Mouse (Mus musculus): ENCODE results near the gene 1700037H04Rik. TPM values are rescaled to one million over a fixed set of nuclear protein-coding genes. Genes with fewer than 3 reads are reported as not detected.

The 1700037H04Rik gene
- polyA plus RNA-seq, 1 experiment from 2014 or later = 138 TPM

DNA sequence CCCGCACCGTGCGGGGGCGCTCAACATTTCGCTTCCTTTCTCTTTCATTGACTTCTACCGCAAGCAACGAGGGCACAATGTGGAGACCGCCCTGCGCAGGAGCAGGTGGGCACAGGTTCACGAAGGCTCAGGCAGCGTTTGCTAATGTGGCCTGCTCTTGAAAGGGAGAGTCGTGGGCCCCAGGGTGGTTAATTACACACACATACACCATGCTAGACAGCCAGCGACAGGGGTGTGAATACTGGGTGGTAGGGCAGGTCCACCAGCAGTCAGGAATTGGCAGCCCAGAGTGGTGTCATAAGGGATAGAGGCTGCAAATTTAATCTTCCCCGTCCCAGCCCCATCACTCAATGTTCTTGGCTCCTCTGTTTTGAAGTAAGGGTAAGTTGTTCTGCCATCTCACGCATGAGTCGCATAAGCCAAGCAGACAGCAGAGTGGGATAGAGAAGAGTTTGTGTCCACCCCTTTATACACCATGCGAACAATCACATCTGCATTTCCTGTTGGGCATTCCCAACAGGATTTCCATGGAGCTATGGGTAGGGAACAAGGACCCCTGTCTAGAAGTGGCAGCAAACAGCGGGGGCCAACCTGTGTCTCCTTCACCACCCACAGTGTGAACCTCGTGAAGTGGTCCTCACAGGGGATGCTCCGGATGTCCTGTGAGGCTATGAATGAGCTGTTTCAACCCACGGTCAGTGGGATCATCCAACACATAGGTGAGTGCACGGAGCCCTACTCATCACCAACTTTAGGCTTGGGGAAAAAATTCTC lies 16.7 kb downstream of the 1700037H04Rik start:
- Histone ChIP-seq H3K27ac (ENCODE audit: low read length) (no peak overlapping the region), H3K36me3 (ENCODE audit: control insufficient read depth, insufficient read depth, low read length) (peaks cover 17% of the 10 kb centered on the region; the same call in 1 of the 2 replicates), H3K9ac (ENCODE audit: low read depth, low read length) (peak overlapping the region; percentile 21; the same call in 1 of the 2 replicates), H3K27me3 (replicated peaks; ENCODE audit: control insufficient read depth, insufficient read depth, low read length) (no peaks in the 10 kb centered on the region), H3K4me1 (ENCODE audit: control insufficient read depth, insufficient read depth, low read length) (peaks cover 16% of the 10 kb centered on the region), H3K4me3 (ENCODE audit: low read length) (0 out of 2 replicates have a peak overlapping the region, but pooled peaks have one; percentile 6), H3K4me2 (ENCODE audit: low read depth, low read length) (peak overlapping the region; percentile 37), H3K9me3 (ENCODE audit: control insufficient read depth, low read length) (no peaks in the 10 kb centered on the region)
- 67% methylated on average over 22 of the region's 22 CpGs for WGBS
- ATAC-seq = peak; percentile 6; the same call in 1 of the 2 replicates

DNA sequence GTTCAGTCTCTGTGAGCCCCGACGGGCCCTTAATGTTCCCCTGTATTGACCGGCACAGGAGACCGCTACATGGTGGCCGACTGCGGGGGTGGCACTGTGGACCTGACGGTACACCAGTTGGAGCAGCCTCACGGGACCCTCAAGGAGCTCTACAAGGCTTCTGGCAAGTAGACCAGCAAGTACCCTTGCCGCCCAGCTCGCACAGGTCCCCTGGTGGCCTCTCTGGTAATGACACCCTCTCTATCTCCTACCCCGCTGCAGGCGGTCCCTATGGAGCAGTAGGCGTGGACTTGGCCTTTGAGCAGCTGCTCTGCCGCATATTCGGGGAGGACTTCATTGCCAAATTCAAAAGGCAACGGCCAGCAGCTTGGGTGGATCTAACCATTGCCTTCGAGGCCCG lies 17.3 kb downstream of the 1700037H04Rik start:
- ATAC-seq = peak; percentile 72
- Histone ChIP-seq H3K36me3 (ENCODE audit: control insufficient read depth, insufficient read depth, low read length) (peaks cover 17% of the 10 kb centered on the region; the same call in 1 of the 2 replicates), H3K9me3 (ENCODE audit: control insufficient read depth, low read length) (no peaks in the 10 kb centered on the region), H3K27ac (ENCODE audit: low read length) (no peak overlapping the region), H3K27me3 (replicated peaks; ENCODE audit: control insufficient read depth, insufficient read depth, low read length) (no peaks in the 10 kb centered on the region), H3K9ac (ENCODE audit: low read depth, low read length) (peak overlapping the region; percentile 21; the same call in 1 of the 2 replicates), H3K4me3 (ENCODE audit: low read length) (0 out of 2 replicates have a peak overlapping the region, but pooled peaks have one; percentile 6), H3K4me1 (ENCODE audit: control insufficient read depth, insufficient read depth, low read length) (peaks cover 16% of the 10 kb centered on the region), H3K4me2 (ENCODE audit: low read depth, low read length) (peak overlapping the region; percentile 37)
- 31% methylated on average over 18 of the region's 18 CpGs for WGBS

DNA sequence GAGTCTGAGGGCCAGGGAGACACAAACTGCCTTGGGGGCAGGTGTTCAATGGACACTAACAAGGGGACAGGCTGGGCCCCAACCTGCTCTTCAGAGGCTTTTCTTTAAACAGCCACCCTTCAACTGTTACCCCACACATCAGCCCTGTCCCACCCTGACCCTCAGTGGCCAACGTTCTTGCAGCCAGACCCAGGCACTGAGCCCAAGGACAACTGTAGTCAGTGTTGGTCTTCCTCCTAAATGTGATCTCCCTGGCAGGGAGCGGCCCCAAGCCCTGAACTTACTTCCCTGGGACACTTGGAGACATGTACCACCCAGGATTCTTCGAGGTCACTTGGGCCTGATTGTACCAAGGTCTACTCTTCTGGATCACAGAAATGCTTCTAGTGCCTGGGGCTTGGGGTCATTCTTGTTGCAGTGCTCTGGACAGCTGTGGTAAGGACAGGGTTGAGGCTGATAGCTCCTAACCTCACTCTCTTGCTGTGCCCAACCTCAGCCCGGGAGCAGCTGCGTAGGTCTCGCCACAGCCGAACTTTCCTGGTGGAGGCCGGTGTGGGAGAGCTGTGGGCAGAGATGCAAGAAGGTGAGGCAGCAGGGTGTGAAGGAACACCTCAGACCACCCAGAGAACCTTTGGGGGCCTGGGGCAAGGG lies 18.4 kb downstream of the 1700037H04Rik start:
- Histone ChIP-seq H3K4me2 (ENCODE audit: low read depth, low read length) (no peak overlapping the region), H3K4me1 (ENCODE audit: control insufficient read depth, insufficient read depth, low read length) (peaks cover 16% of the 10 kb centered on the region), H3K9me3 (ENCODE audit: control insufficient read depth, low read length) (no peaks in the 10 kb centered on the region), H3K27me3 (replicated peaks; ENCODE audit: control insufficient read depth, insufficient read depth, low read length) (no peaks in the 10 kb centered on the region), H3K4me3 (ENCODE audit: low read length) (no peak overlapping the region), H3K36me3 (ENCODE audit: control insufficient read depth, insufficient read depth, low read length) (peaks cover 17% of the 10 kb centered on the region; the same call in 1 of the 2 replicates), H3K9ac (ENCODE audit: low read depth, low read length) (no peak overlapping the region), H3K27ac (ENCODE audit: low read length) (no peak overlapping the region)
- WGBS = 92% methylated on average over 8 of the region's 8 CpGs
- no peak for ATAC-seq

GRCm38 (mm10) chr2:131140533-131140905 lies 19.4 kb downstream of the 1700037H04Rik start:
- 0 out of 2 replicates have a peak overlapping the region, but pooled peaks have one; percentile 23 for H3K27ac ChIP-seq (ENCODE audit: low read length)
- H3K27me3 ChIP-seq (replicated peaks; ENCODE audit: control insufficient read depth, insufficient read depth, low read length) = no peaks in the 10 kb centered on the region
- H3K4me2 ChIP-seq (ENCODE audit: low read depth, low read length) = no peak overlapping the region
- no peak overlapping the region for H3K4me3 ChIP-seq (ENCODE audit: low read length)
- H3K4me1 ChIP-seq (ENCODE audit: control insufficient read depth, insufficient read depth, low read length) = peaks cover 16% of the 10 kb centered on the region
- peaks cover 14% of the 10 kb centered on the region; the same call in 1 of the 2 replicates for H3K36me3 ChIP-seq (ENCODE audit: control insufficient read depth, insufficient read depth, low read length)
- no peak for ATAC-seq
- 73% methylated on average over 5 of the region's 5 CpGs for WGBS
- no peak overlapping the region for H3K9ac ChIP-seq (ENCODE audit: low read depth, low read length)
- H3K9me3 ChIP-seq (ENCODE audit: control insufficient read depth, low read length) = no peaks in the 10 kb centered on the region

GRCm38 (mm10) chr2:131139886-131140532 lies 19.9 kb downstream of the 1700037H04Rik start:
- 26% methylated on average over 5 of the region's 5 CpGs for WGBS
- Histone ChIP-seq H3K27ac (ENCODE audit: low read length) (peak overlapping the region; percentile 52), H3K4me3 (ENCODE audit: low read length) (no peak overlapping the region), H3K4me2 (ENCODE audit: low read depth, low read length) (no peak overlapping the region), H3K9ac (ENCODE audit: low read depth, low read length) (0 out of 2 replicates have a peak overlapping the region, but pooled peaks have one; percentile 5), H3K27me3 (replicated peaks; ENCODE audit: control insufficient read depth, insufficient read depth, low read length) (no peaks in the 10 kb centered on the region), H3K9me3 (ENCODE audit: control insufficient read depth, low read length) (no peaks in the 10 kb centered on the region), H3K4me1 (ENCODE audit: control insufficient read depth, insufficient read depth, low read length) (peaks cover 16% of the 10 kb centered on the region), H3K36me3 (ENCODE audit: control insufficient read depth, insufficient read depth, low read length) (peaks cover 12% of the 10 kb centered on the region; the same call in 1 of the 2 replicates)
- peak; percentile 41 for ATAC-seq

- no peaks in the 10 kb centered on the region for H3K9me3 ChIP-seq (ENCODE audit: control insufficient read depth, low read length)
- H3K4me3 ChIP-seq (ENCODE audit: low read length) = no peak overlapping the region
- 92% methylated on average over 5 of the region's 5 CpGs for WGBS
- no peaks in the 10 kb centered on the region for H3K27me3 ChIP-seq (replicated peaks; ENCODE audit: control insufficient read depth, insufficient read depth, low read length)
- H3K9ac ChIP-seq (ENCODE audit: low read depth, low read length) = no peak overlapping the region
- H3K27ac ChIP-seq (ENCODE audit: low read length) = no peak overlapping the region
- no peak for ATAC-seq
- H3K36me3 ChIP-seq (ENCODE audit: control insufficient read depth, insufficient read depth, low read length) = 0 out of 2 replicates have a peak, but pooled peaks cover 6% of the 10 kb centered on the region
- H3K4me1 ChIP-seq (ENCODE audit: control insufficient read depth, insufficient read depth, low read length) = peaks cover 16% of the 10 kb centered on the region
- H3K4me2 ChIP-seq (ENCODE audit: low read depth, low read length) = no peak overlapping the region
Measured at GRCm38 (mm10) chr2:131139287-131139686, 20.6 kb downstream of the 1700037H04Rik start.

DNA sequence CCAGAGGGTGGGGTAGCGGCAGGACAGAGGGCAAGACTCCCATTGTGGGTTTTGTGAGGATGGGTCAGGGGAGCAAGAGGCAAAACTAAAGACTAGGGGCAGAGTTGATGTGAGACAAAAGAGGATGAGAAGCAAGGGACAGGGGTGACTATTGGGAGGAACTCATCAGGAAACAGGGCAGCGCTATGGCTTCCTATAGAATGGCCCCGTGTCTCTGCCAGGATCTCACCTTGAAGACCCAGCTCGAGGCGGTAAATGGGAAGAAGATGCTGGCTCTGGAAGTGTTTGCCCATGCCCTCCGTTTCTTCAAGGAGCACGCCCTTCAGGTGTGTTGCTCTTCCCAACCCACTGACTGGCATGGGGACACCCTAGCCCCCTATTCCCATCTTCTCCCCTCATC lies 21.1 kb downstream of the 1700037H04Rik start:
- no peak overlapping the region for H3K9ac ChIP-seq (ENCODE audit: low read depth, low read length)
- peaks cover 16% of the 10 kb centered on the region for H3K4me1 ChIP-seq (ENCODE audit: control insufficient read depth, insufficient read depth, low read length)
- 0 out of 2 replicates have a peak, but pooled peaks cover 6% of the 10 kb centered on the region for H3K36me3 ChIP-seq (ENCODE audit: control insufficient read depth, insufficient read depth, low read length)
- H3K27me3 ChIP-seq (replicated peaks; ENCODE audit: control insufficient read depth, insufficient read depth, low read length) = no peaks in the 10 kb centered on the region
- ATAC-seq = no peak
- H3K9me3 ChIP-seq (ENCODE audit: control insufficient read depth, low read length) = no peaks in the 10 kb centered on the region
- H3K4me2 ChIP-seq (ENCODE audit: low read depth, low read length) = no peak overlapping the region
- no peak overlapping the region for H3K4me3 ChIP-seq (ENCODE audit: low read length)
- H3K27ac ChIP-seq (ENCODE audit: low read length) = no peak overlapping the region
- 95% methylated on average over 7 of the region's 7 CpGs for WGBS

GRCm38 (mm10) chr2:131138296-131138695 lies 21.6 kb downstream of the 1700037H04Rik start:
- Histone ChIP-seq H3K4me1 (ENCODE audit: control insufficient read depth, insufficient read depth, low read length) (peaks cover 16% of the 10 kb centered on the region), H3K9ac (ENCODE audit: low read depth, low read length) (no peak overlapping the region), H3K4me3 (ENCODE audit: low read length) (no peak overlapping the region), H3K9me3 (ENCODE audit: control insufficient read depth, low read length) (no peaks in the 10 kb centered on the region), H3K27me3 (replicated peaks; ENCODE audit: control insufficient read depth, insufficient read depth, low read length) (no peaks in the 10 kb centered on the region), H3K36me3 (ENCODE audit: control insufficient read depth, insufficient read depth, low read length) (0 out of 2 replicates have a peak, but pooled peaks cover 3% of the 10 kb centered on the region), H3K27ac (ENCODE audit: low read length) (no peak overlapping the region), H3K4me2 (ENCODE audit: low read depth, low read length) (no peak overlapping the region)
- ATAC-seq = no peak
- WGBS = 86% methylated on average over 4 of the region's 4 CpGs
